ENCODE assay signal across 8 mouse cellular contexts in genomic region chr13:110395179-110395794, GRCm38 (mm10). TPM values are rescaled to one million over a fixed set of nuclear protein-coding genes. Genes with fewer than 3 reads are reported as not detected.
DNase-seq lines count a peak whose midpoint lies in the region; ATAC-seq and TF ChIP-seq lines count a peak whose summit lies in the region.

No protein-coding gene starts in this region.

- peaks cover 9% of the 10 kb centered on the region; the same call in 1 of the 2 replicates for H3K4me1 ChIP-seq in lung, adult 2 months (ENCODE audit: control insufficient read depth, insufficient read depth, low read length)
- peaks cover 10% of the 10 kb centered on the region for H3K4me1 ChIP-seq in bone marrow macrophage, adult 2 months (ENCODE audit: control insufficient read depth, insufficient read depth, low read length)
- H3K4me1 ChIP-seq in liver, adult 2 months (ENCODE audit: control insufficient read depth, insufficient read depth, low read length) = peaks cover 11% of the 10 kb centered on the region; the same call in 1 of the 2 replicates

- peak overlapping the region; percentile 61 for H3K27ac ChIP-seq in bone marrow macrophage, adult 2 months (ENCODE audit: insufficient read depth, low read depth, low read length)
- H3K27ac ChIP-seq in liver, adult 2 months (replicated peaks; ENCODE audit: insufficient read depth, low read depth, low read length) = peak overlapping the region; percentile 80

- no peak for DNase-seq in lung, adult 2 months
- DNase-seq in lung, postnatal 36 days = no peak
- DNase-seq in liver, adult 2 months (ENCODE audit: extremely low read depth, low read depth, low spot score) = no peak
- no peak for DNase-seq in gastrocnemius, postnatal 25 days
- DNase-seq in gastrocnemius, adult 18-20 months (ENCODE audit: low spot score) = no peak

- no peak for TF ChIP-seq CTCF in lung, adult 2 months (IDR thresholded peaks at IDR 0.05; ENCODE audit: insufficient read depth, low read length)
- TF ChIP-seq CTCF in bone marrow macrophage, adult 2 months (IDR thresholded peaks at IDR 0.05; ENCODE audit: low read depth, low read length) = no peak
- no peak for TF ChIP-seq CTCF in liver, adult 2 months (IDR thresholded peaks at IDR 0.05; ENCODE audit: low read depth, low read length)

- ATAC-seq in granulocyte monocyte progenitor cell, adult 5-6 weeks (replicated peaks; ENCODE audit: poor library complexity, severe bottlenecking) = 0 out of 2 replicates have a peak, but pooled peaks have one; percentile 1
- peak; percentile 0; the same call in 1 of the 2 replicates for ATAC-seq in neutrophil, adult 5-6 weeks (ENCODE audit: extremely low read depth, insufficient number of reproducible peaks, low FRiP score, poor library complexity, severe bottlenecking)

- TF ChIP-seq POLR2A in lung, adult 2 months (IDR thresholded peaks at IDR 0.05; ENCODE audit: borderline replicate concordance, extremely low read depth, low read depth, low read length) = no peak; the same call in 1 of the 2 replicates
- TF ChIP-seq POLR2A in bone marrow macrophage, adult 2 months (IDR thresholded peaks at IDR 0.05; ENCODE audit: borderline replicate concordance, low read depth, low read length) = no peak
- no peak for TF ChIP-seq POLR2A in liver, adult 2 months (IDR thresholded peaks at IDR 0.05; ENCODE audit: extremely low read depth, insufficient read depth, low read length)

- H3K27me3 ChIP-seq in liver, adult 2 months (ENCODE audit: control insufficient read depth, insufficient read depth, low read length) = no peaks in the 10 kb centered on the region

- H3K79me2 ChIP-seq in liver, adult 2 months (ENCODE audit: control insufficient read depth, insufficient read depth, low read length) = no peaks in the 10 kb centered on the region; the same call in 1 of the 2 replicates

- under 1% methylated on average over 41 of the region's 41 CpGs for WGBS in lung, adult 2 months
- WGBS in liver, adult 2 months = 0% methylated on average over 40 of the region's 41 CpGs

- H3K9ac ChIP-seq in liver, adult 2 months (ENCODE audit: low read depth, low read length) = peak overlapping the region; percentile 90

- peaks cover 35% of the 10 kb centered on the region for H3K36me3 ChIP-seq in liver, adult 2 months (ENCODE audit: control insufficient read depth, insufficient read depth, low read length)

- H3K4me3 ChIP-seq in lung, adult 2 months (replicated peaks; ENCODE audit: extremely low read depth, low read depth, low read length) = peak overlapping the region; percentile 85
- peak overlapping the region; percentile 76 for H3K4me3 ChIP-seq in bone marrow macrophage, adult 2 months (ENCODE audit: insufficient read depth, low read length)
- peak overlapping the region; percentile 70 for H3K4me3 ChIP-seq in liver, adult 2 months (ENCODE audit: insufficient read depth, low read depth, low read length)

RNA-seq across cellular contexts. Expression of gene Plk2, which starts 0.4 kb away (rescaled TPM):
- polyA plus RNA-seq in lung, adult 2 months (2012; rRNA removed) = 24.5 and 27.1 TPM in 2 replicates
- 27.5 and 31.3 TPM in 2 replicates for polyA plus RNA-seq in bone marrow macrophage, adult 2 months (2012; ENCODE audit: insufficient read depth, insufficient read length, missing spikeins)
- not detected in 2 replicates for total RNA-seq in granulocyte monocyte progenitor cell, adult 5-6 weeks (2014; fragmentation: Nextera tagmentation)
- total RNA-seq in granulocyte monocyte progenitor cell, adult 5-6 weeks (2017) = 2.3 and 5.2 TPM in 2 replicates
- 10.1 and 18.3 TPM in 2 replicates for total RNA-seq in liver, adult 2 months (2014; rRNA removed)
- 3.3 TPM in 2 replicates for polyA plus RNA-seq in liver, adult 2 months (2012; rRNA removed)
- total RNA-seq in neutrophil, adult 5-6 weeks (2017) = 93.8 and 111 TPM in 2 replicates
- 1 to 10 TPM; 8.0 to 9.5 TPM for total RNA-seq in gastrocnemius, postnatal 25 days (2021)
- total RNA-seq in gastrocnemius, adult 18-20 months (2021) = 1 to 10 TPM; 2.4 to 6.0 TPM

RNA-seq across cellular contexts. Expression of gene Gapt, which starts 38.3 kb away (rescaled TPM):
- 0.59 and 1.5 TPM in 2 replicates for polyA plus RNA-seq in lung, adult 2 months (2012; rRNA removed)
- polyA plus RNA-seq in bone marrow macrophage, adult 2 months (2012; ENCODE audit: insufficient read depth, insufficient read length, missing spikeins) = 4.8 and 5.3 TPM in 2 replicates
- total RNA-seq in granulocyte monocyte progenitor cell, adult 5-6 weeks (2014; fragmentation: Nextera tagmentation) = 26.9 and 27.4 TPM in 2 replicates
- total RNA-seq in granulocyte monocyte progenitor cell, adult 5-6 weeks (2017) = 3.9 and 8.3 TPM in 2 replicates
- not detected in 2 replicates for total RNA-seq in liver, adult 2 months (2014; rRNA removed)
- polyA plus RNA-seq in liver, adult 2 months (2012; rRNA removed) = 0.04 and 0.11 TPM in 2 replicates
- 14.0 and 14.1 TPM in 2 replicates for total RNA-seq in neutrophil, adult 5-6 weeks (2017)
- total RNA-seq in gastrocnemius, postnatal 25 days (2021) = not detected
- total RNA-seq in gastrocnemius, adult 18-20 months (2021) = under 1 TPM in 1 of 2 experiments, not detected in 1; 0.11 TPM
